ENCODE assay signal across 11 mouse cellular contexts in the genomic region with DNA sequence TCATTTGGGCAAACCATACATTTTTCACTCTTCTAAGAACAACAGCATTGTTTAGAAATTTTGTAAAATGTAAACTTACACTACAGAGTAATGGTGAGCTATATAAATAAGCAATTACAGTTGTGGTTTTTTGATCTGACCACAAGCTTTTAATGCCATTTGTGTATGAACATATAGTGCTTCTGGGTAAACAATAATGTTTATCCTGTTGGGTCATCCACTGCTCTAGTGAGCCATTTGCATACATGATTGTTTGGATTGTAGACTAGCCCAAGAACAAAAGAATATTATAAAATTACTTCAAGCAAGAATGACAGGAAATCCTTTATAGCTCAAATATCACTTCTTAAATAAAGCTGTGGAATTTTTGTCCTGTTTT.
DNase-seq lines count a peak whose midpoint lies in the region; ATAC-seq and TF ChIP-seq lines count a peak whose summit lies in the region.
"Had no signal": no experiment of that assay in that cellular context is flagged by ENCODE, and none has a peak within 500 bp of the region (broad histone marks: within the 10 kb centered on the region; RNA-seq: fewer than 3 reads in every experiment).

No protein-coding gene starts in this region.

- no peak overlapping the region for H3K9ac ChIP-seq in forebrain, embryonic 13.5 days
- H3K9ac ChIP-seq in forebrain, embryonic 14.5 days (ENCODE audit: low read length) = no peak overlapping the region
- no peak overlapping the region for H3K9ac ChIP-seq in kidney, embryonic 15.5 days
- H3K9ac ChIP-seq in midbrain, embryonic 12.5 days (replicated peaks) = no peak overlapping the region
- H3K9ac ChIP-seq in midbrain, embryonic 14.5 days (replicated peaks; ENCODE audit: low read length) = no peak overlapping the region
- H3K9ac ChIP-seq in liver, embryonic 14.5 days (replicated peaks) = no peak overlapping the region

- no peak for ATAC-seq in forebrain, embryonic 13.5 days
- ATAC-seq in forebrain, embryonic 14.5 days = no peak
- ATAC-seq in kidney, embryonic 15.5 days (replicated peaks; ENCODE audit: low FRiP score) = no peak
- no peak for ATAC-seq in midbrain, embryonic 12.5 days (ENCODE audit: low FRiP score, low read depth)
- no peak for ATAC-seq in midbrain, embryonic 14.5 days (ENCODE audit: low FRiP score, low TSS enrichment)
- no peak for ATAC-seq in liver, embryonic 14.5 days (ENCODE audit: insufficient read depth)

- no peak for DNase-seq in forebrain, embryonic 14.5 days (ENCODE audit: low spot score)
- DNase-seq in kidney, adult 8-10 months = no peak
- DNase-seq in midbrain, embryonic 14.5 days = no peak
- DNase-seq in liver, embryonic 14.5 days (ENCODE audit: low read depth in 3 of 3, low spot score in 3 of 3) = no peak
- DNase-seq in adrenal gland, postnatal 14 days = no peak
- DNase-seq: cerebellum, adult 2 months; right cerebral cortex, adult 18-20 months; thymus, postnatal 25 days had no signal

- no peaks in the 10 kb centered on the region for H3K9me3 ChIP-seq in forebrain, embryonic 13.5 days (replicated peaks)
- no peaks in the 10 kb centered on the region for H3K9me3 ChIP-seq in forebrain, embryonic 14.5 days (replicated peaks; ENCODE audit: control insufficient read depth, low read length)
- no peaks in the 10 kb centered on the region for H3K9me3 ChIP-seq in kidney, embryonic 15.5 days (replicated peaks)
- H3K9me3 ChIP-seq in midbrain, embryonic 12.5 days = no peaks in the 10 kb centered on the region
- no peaks in the 10 kb centered on the region for H3K9me3 ChIP-seq in midbrain, embryonic 14.5 days (ENCODE audit: control insufficient read depth, low read length)
- H3K9me3 ChIP-seq in liver, embryonic 14.5 days (ENCODE audit: control insufficient read depth, low read length) = no peaks in the 10 kb centered on the region

- H3K4me3 ChIP-seq in forebrain, embryonic 13.5 days = no peak overlapping the region
- no peak overlapping the region for H3K4me3 ChIP-seq in forebrain, embryonic 14.5 days (ENCODE audit: low read depth, low read length)
- no peak overlapping the region for H3K4me3 ChIP-seq in kidney, embryonic 15.5 days (replicated peaks)
- H3K4me3 ChIP-seq in midbrain, embryonic 12.5 days = no peak overlapping the region
- H3K4me3 ChIP-seq in midbrain, embryonic 14.5 days (replicated peaks; ENCODE audit: low read depth, low read length) = no peak overlapping the region
- H3K4me3 ChIP-seq in liver, embryonic 14.5 days (ENCODE audit: insufficient read depth in 1 of 2, low read depth in 2 of 2, low read length in 2 of 2) = no peak overlapping the region

- no peak for TF ChIP-seq CTCF in liver, embryonic 14.5 days (IDR thresholded peaks at IDR 0.05; ENCODE audit: low read depth)

- no peak for TF ChIP-seq EP300 in liver, embryonic 14.5 days (IDR thresholded peaks at IDR 0.05; ENCODE audit: low read depth)

- H3K27ac ChIP-seq in forebrain, embryonic 13.5 days = peak overlapping the region; percentile 42; the same call in 1 of the 2 replicates
- H3K27ac ChIP-seq in forebrain, embryonic 14.5 days (ENCODE audit: low read depth, low read length) = no peak overlapping the region
- H3K27ac ChIP-seq in kidney, embryonic 15.5 days = peak overlapping the region; percentile 70
- H3K27ac ChIP-seq in midbrain, embryonic 12.5 days (replicated peaks) = peak overlapping the region; percentile 64
- H3K27ac ChIP-seq in midbrain, embryonic 14.5 days (replicated peaks; ENCODE audit: low read depth, low read length) = no peak overlapping the region
- no peak overlapping the region; the same call in 1 of the 2 replicates for H3K27ac ChIP-seq in liver, embryonic 14.5 days

- no peaks in the 10 kb centered on the region for H3K27me3 ChIP-seq in forebrain, embryonic 13.5 days
- H3K27me3 ChIP-seq in forebrain, embryonic 14.5 days (replicated peaks; ENCODE audit: control insufficient read depth, insufficient read depth, low read length) = no peaks in the 10 kb centered on the region
- no peaks in the 10 kb centered on the region for H3K27me3 ChIP-seq in kidney, embryonic 15.5 days
- H3K27me3 ChIP-seq in midbrain, embryonic 12.5 days = no peaks in the 10 kb centered on the region
- no peaks in the 10 kb centered on the region for H3K27me3 ChIP-seq in midbrain, embryonic 14.5 days (ENCODE audit: control insufficient read depth, insufficient read depth, low read length)
- H3K27me3 ChIP-seq in liver, embryonic 14.5 days (ENCODE audit: control insufficient read depth, insufficient read depth, low read length) = no peaks in the 10 kb centered on the region

- no peaks in the 10 kb centered on the region for H3K36me3 ChIP-seq in forebrain, embryonic 13.5 days (ENCODE audit: poor library complexity, severe bottlenecking)
- no peaks in the 10 kb centered on the region for H3K36me3 ChIP-seq in forebrain, embryonic 14.5 days (ENCODE audit: control insufficient read depth, insufficient read depth, low read length)
- no peaks in the 10 kb centered on the region for H3K36me3 ChIP-seq in kidney, embryonic 15.5 days
- H3K36me3 ChIP-seq in midbrain, embryonic 12.5 days = no peaks in the 10 kb centered on the region
- H3K36me3 ChIP-seq in midbrain, embryonic 14.5 days (ENCODE audit: control insufficient read depth, insufficient read depth, low read length) = no peaks in the 10 kb centered on the region
- H3K36me3 ChIP-seq in liver, embryonic 14.5 days (replicated peaks; ENCODE audit: control insufficient read depth, insufficient read depth, low read depth) = no peaks in the 10 kb centered on the region

- H3K4me2 ChIP-seq in forebrain, embryonic 13.5 days = no peak overlapping the region
- no peak overlapping the region for H3K4me2 ChIP-seq in forebrain, embryonic 14.5 days (ENCODE audit: low read length)
- no peak overlapping the region for H3K4me2 ChIP-seq in kidney, embryonic 15.5 days
- peak overlapping the region; percentile 44; the same call in 1 of the 2 replicates for H3K4me2 ChIP-seq in midbrain, embryonic 12.5 days (replicated peaks)
- no peak overlapping the region for H3K4me2 ChIP-seq in midbrain, embryonic 14.5 days (ENCODE audit: low read length)
- peak overlapping the region; percentile 62 for H3K4me2 ChIP-seq in liver, embryonic 14.5 days (ENCODE audit: low read depth)

- H3K4me1 ChIP-seq in forebrain, embryonic 13.5 days = peaks cover 25% of the 10 kb centered on the region
- peaks cover 4% of the 10 kb centered on the region; the same call in 1 of the 2 replicates for H3K4me1 ChIP-seq in forebrain, embryonic 14.5 days (ENCODE audit: control insufficient read depth, insufficient read depth, low read length)
- peaks cover 14% of the 10 kb centered on the region for H3K4me1 ChIP-seq in kidney, embryonic 15.5 days
- H3K4me1 ChIP-seq in midbrain, embryonic 12.5 days = peaks cover 28% of the 10 kb centered on the region
- H3K4me1 ChIP-seq in midbrain, embryonic 14.5 days (ENCODE audit: control insufficient read depth, insufficient read depth, low read length) = peaks cover 10% of the 10 kb centered on the region
- peaks cover 19 to 24% of the 10 kb centered on the region in 2 experiments for H3K4me1 ChIP-seq in liver, embryonic 14.5 days (replicated peaks; ENCODE audit: control insufficient read depth in 2 of 2, insufficient read depth in 2 of 2, low read length in 1 of 2)

Comparison
In these comparisons a context has a peak if more than half of its experiments do, and no peak if none do; other contexts are left out.
1. H3K27ac ChIP-seq: peak in forebrain, embryonic 13.5 days (single experiment), kidney, embryonic 15.5 days (single experiment) and midbrain, embryonic 12.5 days (single experiment); none in forebrain, embryonic 14.5 days (single experiment), midbrain, embryonic 14.5 days (single experiment) and liver, embryonic 14.5 days (single experiment).
2. H3K4me2 ChIP-seq: peak in midbrain, embryonic 12.5 days (single experiment) and liver, embryonic 14.5 days (single experiment); none in forebrain, embryonic 13.5 days (single experiment), forebrain, embryonic 14.5 days (single experiment), kidney, embryonic 15.5 days (single experiment) and midbrain, embryonic 14.5 days (single experiment).